In genomic region chr9:87557841-87558240, GRCm38 (mm10) we compare ENCODE assay signal across 13 mouse cellular contexts.
DNase-seq lines count a peak whose midpoint lies in the region; ATAC-seq and TF ChIP-seq lines count a peak whose summit lies in the region.
"Had no signal": no experiment of that assay in that cellular context is flagged by ENCODE, and none has a peak within 500 bp of the region (broad histone marks: within the 10 kb centered on the region; RNA-seq: fewer than 3 reads in every experiment).

No protein-coding gene starts in this region.

- no peak for ATAC-seq in kidney, embryonic 15.5 days (replicated peaks; ENCODE audit: low FRiP score)
- ATAC-seq in embryonic facial prominence, embryonic 11.5 days (replicated peaks; ENCODE audit: insufficient number of reproducible peaks, low FRiP score, low TSS enrichment, low read depth): peak; percentile 44; the same call in 1 of the 2 replicates
- peak; percentile 50; the same call in 1 of the 2 replicates for ATAC-seq in limb, embryonic 11.5 days (ENCODE audit: insufficient number of reproducible peaks, low FRiP score, low TSS enrichment, low read depth)

- TF ChIP-seq CTCF in kidney, adult 2 months (conservative IDR thresholded peaks at IDR 0.05; ENCODE audit: insufficient read depth, insufficient read length, low read depth, low read length): no peak

- WGBS in kidney, embryonic 15.5 days: 58% methylated on average over 12 of the region's 12 CpGs
- WGBS in kidney, adult 2 months: 69% methylated on average over 12 of the region's 12 CpGs
- 63% methylated on average over 12 of the region's 12 CpGs for WGBS in embryonic facial prominence, embryonic 11.5 days
- WGBS in limb, embryonic 11.5 days: 47% methylated on average over 12 of the region's 12 CpGs

- no peak overlapping the region for H3K27ac ChIP-seq in kidney, embryonic 15.5 days
- H3K27ac ChIP-seq in kidney, adult 2 months (ENCODE audit: insufficient read depth, low read depth, low read length): no peak overlapping the region
- no peak overlapping the region for H3K27ac ChIP-seq in embryonic facial prominence, embryonic 11.5 days (replicated peaks; ENCODE audit: low read depth, low read length)
- H3K27ac ChIP-seq in limb, embryonic 11.5 days (replicated peaks; ENCODE audit: low read depth, low read length): no peak overlapping the region
- H3K27ac ChIP-seq: hindbrain, embryonic 13.5 days had no signal

- no peak overlapping the region for H3K4me3 ChIP-seq in kidney, embryonic 15.5 days (replicated peaks)
- H3K4me3 ChIP-seq in kidney, adult 2 months (ENCODE audit: insufficient read depth, low read depth, low read length): no peak overlapping the region
- H3K4me3 ChIP-seq in embryonic facial prominence, embryonic 11.5 days (ENCODE audit: low read depth, low read length): no peak overlapping the region
- no peak overlapping the region for H3K4me3 ChIP-seq in limb, embryonic 11.5 days (ENCODE audit: low read depth, low read length)
- H3K4me3 ChIP-seq: hindbrain, embryonic 13.5 days had no signal

- H3K4me2 ChIP-seq in kidney, embryonic 15.5 days: peak overlapping the region; percentile 22
- no peak overlapping the region for H3K4me2 ChIP-seq in embryonic facial prominence, embryonic 11.5 days (ENCODE audit: low read depth, low read length)
- H3K4me2 ChIP-seq in limb, embryonic 11.5 days (ENCODE audit: low read depth, severe bottlenecking): peak overlapping the region; percentile 10; the same call in 1 of the 2 replicates
- H3K4me2 ChIP-seq: hindbrain, embryonic 13.5 days had no signal

- no peaks in the 10 kb centered on the region for H3K9me3 ChIP-seq in kidney, embryonic 15.5 days (replicated peaks)
- no peaks in the 10 kb centered on the region for H3K9me3 ChIP-seq in embryonic facial prominence, embryonic 11.5 days (replicated peaks; ENCODE audit: control insufficient read depth, low read length)
- no peaks in the 10 kb centered on the region for H3K9me3 ChIP-seq in limb, embryonic 11.5 days (ENCODE audit: control insufficient read depth, low read length)
- H3K9me3 ChIP-seq: hindbrain, embryonic 13.5 days had no signal

- H3K36me3 ChIP-seq in kidney, embryonic 15.5 days: no peaks in the 10 kb centered on the region
- no peaks in the 10 kb centered on the region for H3K36me3 ChIP-seq in kidney, adult 2 months (ENCODE audit: control insufficient read depth, insufficient read depth, low read length)
- no peaks in the 10 kb centered on the region for H3K36me3 ChIP-seq in embryonic facial prominence, embryonic 11.5 days (replicated peaks; ENCODE audit: control insufficient read depth, insufficient read depth, low read depth, low read length)
- no peaks in the 10 kb centered on the region for H3K36me3 ChIP-seq in limb, embryonic 11.5 days (ENCODE audit: control insufficient read depth, insufficient read depth, low read length)
- H3K36me3 ChIP-seq: G1E; hindbrain, embryonic 13.5 days had no signal

- no peak overlapping the region for H3K9ac ChIP-seq in kidney, embryonic 15.5 days
- no peak overlapping the region for H3K9ac ChIP-seq in embryonic facial prominence, embryonic 11.5 days (replicated peaks; ENCODE audit: low read length)
- H3K9ac ChIP-seq in limb, embryonic 11.5 days (ENCODE audit: low read length): no peak overlapping the region
- H3K9ac ChIP-seq: hindbrain, embryonic 13.5 days had no signal

- DNase-seq in adrenal gland, postnatal 14 days: peak; percentile 12
- DNase-seq in adrenal gland, postnatal 25 days: no peak
- DNase-seq in kidney, adult 2 months: no peak
- no peak for DNase-seq in embryonic facial prominence, embryonic 11.5 days (ENCODE audit: low spot score)
- peak; percentile 49 for DNase-seq in limb, embryonic 11.5 days (ENCODE audit: low spot score)
- no peak for DNase-seq in right cerebral cortex, postnatal 10 days (ENCODE audit: low spot score in 2 of 2)
- no peak for DNase-seq in spleen, postnatal 4 days (ENCODE audit: low spot score in 2 of 2)
- DNase-seq: cerebellum, postnatal 25 days; kidney, postnatal 14 days; layer of hippocampus, postnatal 36 days had no signal

- H3K27me3 ChIP-seq in kidney, embryonic 15.5 days: peaks cover 6% of the 10 kb centered on the region
- H3K27me3 ChIP-seq in kidney, adult 2 months (replicated peaks; ENCODE audit: control insufficient read depth, insufficient read depth, low read length): no peaks in the 10 kb centered on the region
- no peaks in the 10 kb centered on the region for H3K27me3 ChIP-seq in embryonic facial prominence, embryonic 11.5 days (ENCODE audit: control insufficient read depth, insufficient read depth, low read length)
- H3K27me3 ChIP-seq in limb, embryonic 11.5 days (ENCODE audit: control insufficient read depth, insufficient read depth, low read length): peaks cover 8% of the 10 kb centered on the region; the same call in 1 of the 2 replicates
- H3K27me3 ChIP-seq: hindbrain, embryonic 13.5 days had no signal

- peaks cover under 1% of the 10 kb centered on the region; the same call in 1 of the 2 replicates for H3K4me1 ChIP-seq in kidney, embryonic 15.5 days
- H3K4me1 ChIP-seq in kidney, adult 2 months (ENCODE audit: control insufficient read depth, insufficient read depth, low read length): no peaks in the 10 kb centered on the region
- H3K4me1 ChIP-seq in embryonic facial prominence, embryonic 11.5 days (ENCODE audit: control insufficient read depth, insufficient read depth, low read length): no peaks in the 10 kb centered on the region
- peaks cover 12% of the 10 kb centered on the region for H3K4me1 ChIP-seq in limb, embryonic 11.5 days (ENCODE audit: control insufficient read depth, insufficient read depth, low read length)
- H3K4me1 ChIP-seq: hindbrain, embryonic 13.5 days had no signal

- no peak for TF ChIP-seq POLR2A in kidney, adult 2 months (IDR thresholded peaks at IDR 0.05; ENCODE audit: low read depth, low read length)

Comparison
In these comparisons a context has a peak if more than half of its experiments do, and no peak if none do; other contexts are left out.
1. DNase-seq: peak in adrenal gland, postnatal 14 days (single experiment) and limb, embryonic 11.5 days (single experiment); none in adrenal gland, postnatal 25 days (single experiment), kidney, adult 2 months (single experiment), embryonic facial prominence, embryonic 11.5 days (single experiment), right cerebral cortex, postnatal 10 days (0 of 2) and spleen, postnatal 4 days (0 of 2).